Mouse (Mus musculus) stomach, postnatal 0 days (tissue): ENCODE results near the gene Pcnx2. TPM values are rescaled to one million over a fixed set of nuclear protein-coding genes. Genes with fewer than 3 reads are reported as not detected.

Experiments
- ATAC-seq: fragments of 200-750 bp; cut with Nextera tagmentation; 2 replicates; pipeline ENCODE4 v1.8.0; 2017; ENCODE audit not compliant: low FRiP score, low TSS enrichment
- DNase-seq: peaks from one replicate; pipeline ENCODE4 v3.0.0-alpha.2; 2016; ENCODE audit warnings: low spot score
- H3K27ac ChIP-seq: fragments of 300-500 bp; sonication (generic); replicated peaks from 2 replicates; pipeline ENCODE4 v1.5.1; 2014; ENCODE audit warnings: mild to moderate bottlenecking, control low read depth
- H3K27me3 ChIP-seq: fragments of 300-500 bp; sonication (generic); 2 replicates; pipeline ENCODE4 v1.6.1; 2014; ENCODE audit warnings: low read length; ENCODE audit not compliant: control insufficient read depth, insufficient read depth
- H3K36me3 ChIP-seq: fragments of 300-500 bp; sonication (generic); 2 replicates; pipeline ENCODE4 v1.6.1; 2014; ENCODE audit warnings: low read length, mixed read lengths; ENCODE audit not compliant: control insufficient read depth, insufficient read depth
- H3K4me1 ChIP-seq: fragments of 300-500 bp; sonication (generic); replicated peaks from 2 replicates; pipeline ENCODE4 v1.6.1; 2014; ENCODE audit warnings: antibody characterized with exemption; ENCODE audit not compliant: control insufficient read depth, insufficient read depth
- H3K4me2 ChIP-seq: fragments of 300-500 bp; sonication (generic); replicated peaks from 2 replicates; pipeline ENCODE4 v1.6.1; 2014; ENCODE audit warnings: low read depth, mild to moderate bottlenecking, control low read depth, moderate library complexity
- H3K4me3 ChIP-seq: fragments of 300-500 bp; sonication (generic); 2 replicates; pipeline ENCODE4 v1.5.1; 2014; ENCODE audit warnings: low read depth, low read length, control low read depth
- H3K9ac ChIP-seq: fragments of 300-500 bp; sonication (generic); 2 replicates; pipeline ENCODE4 v1.6.1; 2014; ENCODE audit warnings: mild to moderate bottlenecking, low read length, control low read depth, mixed read lengths
- H3K9me3 ChIP-seq: fragments of 300-500 bp; sonication (generic); 2 replicates; pipeline ENCODE4 v1.6.1; 2016; ENCODE audit warnings: low read length; ENCODE audit not compliant: control insufficient read depth
- CTCF ChIP-seq: IDR thresholded peaks from 2 replicates; pipeline ENCODE4 v1.5.1; 2016; ENCODE audit warnings: antibody characterized with exemption, low read depth, mild to moderate bottlenecking, moderate library complexity
- EP300 ChIP-seq: optimal IDR thresholded peaks from 2 replicates; pipeline ENCODE3; 2016; ENCODE audit warnings: antibody characterized with exemption
- WGBS: fragments of 180-500 bp; shearing (Covaris S2); extraction: QIAGEN DNeasy Blood & Tissue Kit; methylation state at CpG from one replicate; pipeline ENCODE4 v1.1.7; 2014; 5-methylcytosine and 5-hydroxymethylcytosine counted together
- polyA plus RNA-seq: library from polyadenylated mRNA; unstranded; fragments of >200 nt; fragmentation: Nextera tagmentation; extraction: Ambion mirVana; gene quantifications from 2 replicates; pipeline ENCODE4 v1.2.1, GENCODE M21; 2015

Gene Pcnx2
- polyA plus RNA-seq, 1 experiment from 2014 or later, result 0.17 TPM

- Histone ChIP-seq H3K27me3 (no peaks in the 10 kb centered on the region), H3K27ac (0 out of 2 replicates have a peak overlapping the region, but pooled peaks have one; percentile 56), H3K4me1 (no peaks in the 10 kb centered on the region), H3K4me2 (no peak overlapping the region), H3K4me3 (no peak overlapping the region), H3K36me3 (no peaks in the 10 kb centered on the region), H3K9me3 (no peaks in the 10 kb centered on the region), H3K9ac (no peak overlapping the region)
- DNase-seq (no peak), ATAC-seq (no peak)
- 44% methylated on average over 12 of the region's 12 CpGs for WGBS
- TF ChIP-seq CTCF, result no peak
- no peak for TF ChIP-seq EP300
These were observed 120.5 kb downstream of the Pcnx2 start for GRCm38 (mm10) chr8:125777478-125778164.

- no peak overlapping the region for H3K4me2 ChIP-seq
- H3K9me3 ChIP-seq, result no peaks in the 10 kb centered on the region
- no peaks in the 10 kb centered on the region for H3K27me3 ChIP-seq
- H3K36me3 ChIP-seq, result no peaks in the 10 kb centered on the region
- no peaks in the 10 kb centered on the region for H3K4me1 ChIP-seq
- H3K9ac ChIP-seq, result no peak overlapping the region
- H3K27ac ChIP-seq, result peak overlapping the region; percentile 61; the same call in 1 of the 2 replicates
- ATAC-seq (peak; percentile 63; the same call in 1 of the 2 replicates), DNase-seq (no peak)
- no peak overlapping the region for H3K4me3 ChIP-seq
- WGBS, result 32% methylated on average over 6 of the region's 6 CpGs
- TF ChIP-seq EP300, result no peak
- TF ChIP-seq CTCF, result no peak
These were observed 121.3 kb downstream of the Pcnx2 start for GRCm38 (mm10) chr8:125776800-125777199.

DNA sequence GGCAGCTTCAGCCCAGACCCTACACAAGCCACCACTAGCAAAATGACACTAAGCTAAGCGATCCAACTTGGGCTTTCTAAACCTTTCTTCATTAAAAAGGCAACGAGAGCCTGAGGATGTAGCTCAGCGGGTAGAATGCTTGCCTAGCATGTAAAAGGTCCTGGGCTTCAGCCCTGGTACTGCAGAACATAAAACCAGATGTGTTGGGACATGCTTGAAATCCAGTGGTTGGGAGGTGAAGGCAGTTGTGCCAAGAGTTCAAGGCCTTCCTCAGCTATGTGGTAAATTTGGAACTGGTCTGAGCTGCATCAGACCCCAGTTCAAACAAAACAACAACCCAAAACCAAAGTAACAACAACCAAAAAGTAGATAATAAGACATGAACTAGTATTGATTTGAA lies 121.8 kb downstream of the Pcnx2 start:
- DNase-seq (no peak), ATAC-seq (no peak)
- no peaks in the 10 kb centered on the region for H3K27me3 ChIP-seq
- no peak overlapping the region for H3K4me2 ChIP-seq
- H3K9ac ChIP-seq, result no peak overlapping the region
- TF ChIP-seq EP300, result no peak
- TF ChIP-seq CTCF, result no peak
- H3K4me3 ChIP-seq, result no peak overlapping the region
- peak overlapping the region; percentile 61; the same call in 1 of the 2 replicates for H3K27ac ChIP-seq
- 89% methylated on average over 3 of the region's 3 CpGs for WGBS
- no peaks in the 10 kb centered on the region for H3K36me3 ChIP-seq
- no peaks in the 10 kb centered on the region for H3K4me1 ChIP-seq
- no peaks in the 10 kb centered on the region for H3K9me3 ChIP-seq

- no peak overlapping the region for H3K4me3 ChIP-seq
- H3K27me3 ChIP-seq, result no peaks in the 10 kb centered on the region
- no peak overlapping the region for H3K27ac ChIP-seq
- H3K36me3 ChIP-seq, result no peaks in the 10 kb centered on the region
- no peak overlapping the region for H3K9ac ChIP-seq
- H3K9me3 ChIP-seq, result no peaks in the 10 kb centered on the region
- TF ChIP-seq CTCF, result no peak
- TF ChIP-seq EP300, result no peak
- no peaks in the 10 kb centered on the region for H3K4me1 ChIP-seq
- DNase-seq, result no peak
- 55% methylated on average over 3 of the region's 3 CpGs for WGBS
- no peak overlapping the region for H3K4me2 ChIP-seq
- ATAC-seq, result no peak
These were observed 123.1 kb downstream of the Pcnx2 start for GRCm38 (mm10) chr8:125775031-125775430.

DNA sequence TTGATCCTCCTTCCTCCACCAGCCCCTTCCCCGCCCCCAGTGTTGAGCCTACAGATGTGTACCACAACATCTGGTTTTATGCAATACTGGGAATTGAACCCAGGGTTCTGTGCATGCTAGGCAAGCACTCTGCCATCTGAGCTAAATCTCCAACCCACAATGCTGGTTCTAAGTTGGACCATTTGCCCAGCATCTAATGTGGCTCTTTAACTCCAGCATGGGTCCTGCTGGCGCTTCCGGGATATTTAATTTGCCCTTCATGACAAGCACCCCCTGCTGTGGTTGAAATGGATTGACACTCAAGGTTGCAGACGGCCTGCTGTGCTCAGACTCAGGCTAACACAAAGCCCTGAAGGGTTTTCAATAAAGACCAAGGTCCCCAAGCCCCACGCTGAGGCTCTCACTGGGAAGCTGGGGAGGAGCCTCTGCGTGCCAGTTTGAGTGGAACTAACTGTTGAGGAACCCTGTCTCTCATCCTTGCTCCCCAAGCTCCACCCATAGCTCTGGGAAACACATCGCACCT lies 124.8 kb downstream of the Pcnx2 start:
- WGBS, result 70% methylated on average over 7 of the region's 7 CpGs
- H3K9me3 ChIP-seq, result no peaks in the 10 kb centered on the region
- ATAC-seq, result no peak

GRCm38 (mm10) chr8:125772300-125772699 lies 125.8 kb downstream of the Pcnx2 start:
- ATAC-seq (no peak), DNase-seq (no peak)
- no peaks in the 10 kb centered on the region for H3K4me1 ChIP-seq
- no peaks in the 10 kb centered on the region for H3K36me3 ChIP-seq
- WGBS, result 19% methylated on average over 2 of the region's 2 CpGs
- no peaks in the 10 kb centered on the region for H3K9me3 ChIP-seq
- H3K4me3 ChIP-seq, result no peak overlapping the region
- H3K27ac ChIP-seq, result no peak overlapping the region
- H3K4me2 ChIP-seq, result no peak overlapping the region
- no peak overlapping the region for H3K9ac ChIP-seq
- TF ChIP-seq EP300 (no peak), CTCF (no peak)
- no peaks in the 10 kb centered on the region for H3K27me3 ChIP-seq

More for the DNA sequence above, 124.8 kb downstream of the Pcnx2 start:
- Histone ChIP-seq H3K27ac (no peak overlapping the region), H3K9ac (no peak overlapping the region), H3K4me1 (no peaks in the 10 kb centered on the region), H3K27me3 (no peaks in the 10 kb centered on the region), H3K4me3 (no peak overlapping the region), H3K4me2 (no peak overlapping the region), H3K36me3 (no peaks in the 10 kb centered on the region)
- TF ChIP-seq CTCF (no peak), EP300 (no peak)
- no peak for DNase-seq
